Mouse (Mus musculus): Measurements from ENCODE around the gene Rpl5.

Rpl5 gene

DNA sequence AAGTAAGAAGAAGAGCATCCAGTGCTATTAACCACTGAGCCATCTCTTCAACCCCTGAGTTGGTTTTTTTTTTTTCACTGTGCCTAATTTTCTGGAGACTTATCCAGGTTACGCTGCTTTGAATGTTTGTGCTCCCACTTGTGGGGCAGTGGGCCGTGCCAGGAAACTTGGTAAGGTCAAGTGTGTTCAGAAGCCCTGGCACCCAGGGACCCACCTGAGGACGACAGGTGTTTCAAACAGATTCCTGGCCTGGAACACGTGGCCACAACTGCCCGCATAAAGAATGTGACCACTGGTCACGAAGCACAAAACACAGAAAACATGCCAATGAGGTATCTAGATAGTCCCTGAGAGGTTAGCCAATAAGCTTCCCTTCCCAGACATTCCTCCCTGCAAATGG, 43.2 kb downstream of the Rpl5 start:
- DNase-seq (ENCODE audit: low spot score) = no peak

DNA sequence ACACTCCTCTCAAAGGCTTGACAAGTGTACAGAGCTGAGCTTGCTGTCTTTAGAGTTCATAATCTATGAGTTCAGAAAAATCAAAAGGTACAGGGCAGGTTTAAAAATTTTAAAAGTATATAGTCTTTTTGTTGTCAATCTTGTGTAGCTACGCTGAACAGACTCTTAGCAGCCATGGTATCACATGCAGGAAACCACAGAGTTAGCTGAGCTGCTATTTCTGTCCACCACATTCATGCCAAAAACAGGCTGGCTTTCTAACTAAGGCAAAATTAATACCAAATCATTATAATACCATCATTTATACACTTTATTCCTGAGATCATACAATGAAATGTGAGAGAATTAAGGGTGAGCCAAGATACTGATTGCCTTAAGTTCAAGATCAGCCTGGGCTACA, 46.2 kb downstream of the Rpl5 start:
- DNase-seq (ENCODE audit: low spot score) = no peak

DNA sequence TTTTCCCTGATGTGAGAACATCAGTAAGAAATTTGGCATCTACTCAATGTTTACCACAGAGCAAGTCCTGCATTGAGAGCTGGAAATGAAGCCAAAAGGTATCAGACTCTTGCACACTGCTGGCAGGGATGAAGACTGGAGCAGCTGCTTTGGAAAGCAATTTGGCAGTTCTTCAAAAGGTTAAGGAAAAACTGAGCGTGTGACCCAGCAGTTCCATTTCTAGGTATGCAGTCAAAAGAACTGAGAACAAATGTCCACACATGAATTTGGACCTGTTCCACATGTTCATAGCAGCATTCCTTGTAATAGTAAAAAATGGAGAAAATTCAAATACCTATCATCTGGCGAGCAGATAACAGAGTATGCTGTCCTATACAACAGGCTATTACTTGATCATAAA, 47.2 kb downstream of the Rpl5 start:
- DNase-seq (ENCODE audit: low spot score) = no peak

DNA sequence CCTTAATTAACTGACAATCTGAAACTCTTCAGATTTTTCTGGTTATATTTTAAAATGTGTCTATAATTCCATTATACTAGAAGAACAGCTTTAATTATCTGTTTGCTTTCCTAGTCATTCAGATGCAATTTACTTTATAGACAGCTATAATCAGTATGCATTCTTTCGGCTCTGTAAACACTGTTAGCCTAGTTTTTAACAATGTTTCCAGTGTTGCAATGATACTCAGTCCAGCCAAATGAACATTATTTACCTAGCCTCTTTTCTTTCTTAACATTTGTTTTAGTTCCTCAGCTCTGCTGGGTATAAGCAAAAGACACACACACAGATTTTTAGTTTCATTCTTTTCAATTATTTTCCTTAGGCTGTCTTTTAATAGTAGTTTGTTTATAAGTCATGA, 48.6 kb downstream of the Rpl5 start:
- DNase-seq (ENCODE audit: low spot score) = no peak

DNA sequence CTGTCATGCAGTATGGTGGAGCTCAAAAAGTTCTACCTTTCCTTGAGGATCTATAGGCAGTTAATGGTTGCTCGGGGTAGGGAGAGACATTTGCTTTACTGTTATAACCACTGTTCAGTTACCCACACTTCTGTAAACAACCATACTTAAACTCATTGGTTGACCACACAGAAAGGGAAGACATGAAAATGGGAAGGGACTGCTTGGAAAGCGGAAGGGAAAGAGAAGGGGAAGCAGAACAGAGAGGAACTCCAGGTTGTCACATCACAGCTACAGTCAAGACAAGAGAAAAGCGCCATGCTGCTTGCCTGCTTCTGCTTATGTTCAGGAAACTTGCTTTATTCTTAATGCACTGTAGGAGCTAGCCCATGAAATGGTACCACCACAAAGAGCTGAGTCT, 49.3 kb downstream of the Rpl5 start:
- no peak for DNase-seq (ENCODE audit: low spot score)

DNA sequence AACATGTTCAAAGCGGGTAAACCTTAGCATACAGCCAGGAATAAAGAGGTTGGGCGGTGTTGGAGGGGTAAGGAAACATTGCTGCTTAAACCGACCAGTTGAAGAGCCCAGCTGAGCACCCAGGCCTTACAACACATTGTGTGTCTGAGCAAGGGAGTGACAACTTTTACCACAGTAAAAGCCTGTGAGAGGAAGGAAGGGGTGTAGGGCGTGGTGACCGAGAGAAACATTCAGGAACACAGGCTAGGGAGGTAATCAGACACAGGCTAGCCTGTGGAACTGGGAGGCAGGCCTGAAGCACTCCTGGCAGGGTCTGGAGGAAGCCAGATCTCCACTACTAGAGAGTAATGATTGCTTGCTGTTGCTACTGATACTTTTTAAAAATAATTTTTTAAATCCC, 50.3 kb downstream of the Rpl5 start:
- no peak for DNase-seq (ENCODE audit: low spot score)
